Mouse (Mus musculus): ENCODE data around the gene Hist1h2ai. TPM values are rescaled to one million over a fixed set of nuclear protein-coding genes. Genes with fewer than 3 reads are reported as not detected.
"Not testable (repeated sequence)": the region's sequence is repeated elsewhere in the genome, so short reads cannot be mapped to it uniquely, and the experiment has no call there.

The Hist1h2ai gene
- polyA plus RNA-seq, 1 experiment, result 19.2 TPM

GRCm38 (mm10) chr13:21753524-21754285 is 37.5 kb downstream of the Hist1h2ai start, which contains the start of the genes Hist1h2ak and Hist1h2bn:
Gene Hist1h2ak (minus strand): TSS chr13:21753827.
Gene Hist1h2bn (plus strand): TSS chr13:21754123.
- TF ChIP-seq POLR2A (IDR thresholded peaks at IDR 0.05; ENCODE audit: borderline replicate concordance, control insufficient read depth, low read depth, low read length), result peak; percentile 97
- Histone ChIP-seq H3K4me3 (replicated peaks; ENCODE audit: control insufficient read depth, low read depth, low read length) (peak within 1 kb of the TSS; percentile 69), H3K27ac (ENCODE audit: control insufficient read depth, insufficient read depth, low read depth, low read length, poor library complexity) (peak within 1 kb of the TSS; percentile 99)
- not testable (repeated sequence) for H3K4me1 ChIP-seq (ENCODE audit: control insufficient read depth, insufficient read depth, low read length)
- WGBS, result under 1% methylated on average over 48 of the region's 50 CpGs

GRCm38 (mm10) chr13:21754294-21755001 is 38.2 kb downstream of the Hist1h2ai start:
- WGBS, result under 1% methylated on average over 21 of the region's 26 CpGs
- peak overlapping the region; percentile 93 for H3K27ac ChIP-seq (ENCODE audit: control insufficient read depth, insufficient read depth, low read depth, low read length, poor library complexity)
- not testable (repeated sequence) for H3K4me1 ChIP-seq (ENCODE audit: control insufficient read depth, insufficient read depth, low read length)
- H3K4me3 ChIP-seq (replicated peaks; ENCODE audit: control insufficient read depth, low read depth, low read length), result peak overlapping the region; percentile 59
- peak; percentile 74; the same call in 1 of the 2 replicates for TF ChIP-seq POLR2A (IDR thresholded peaks at IDR 0.05; ENCODE audit: borderline replicate concordance, control insufficient read depth, low read depth, low read length)

- TF ChIP-seq POLR2A (IDR thresholded peaks at IDR 0.05; ENCODE audit: borderline replicate concordance, control insufficient read depth, low read depth, low read length) (no peak), CTCF (IDR thresholded peaks at IDR 0.05; ENCODE audit: control insufficient read depth, insufficient read depth, low read length) (no peak)
- WGBS, result 61% methylated on average over 1 of the region's 1 CpGs
- Histone ChIP-seq H3K4me1 (ENCODE audit: control insufficient read depth, insufficient read depth, low read length) (peaks cover 2% of the 10 kb centered on the region; the same call in 1 of the 2 replicates), H3K27ac (ENCODE audit: control insufficient read depth, insufficient read depth, low read depth, low read length, poor library complexity) (no peak overlapping the region), H3K4me3 (replicated peaks; ENCODE audit: control insufficient read depth, low read depth, low read length) (peak overlapping the region; percentile 20)
Measured at GRCm38 (mm10) chr13:21755707-21756106, 39.5 kb downstream of the Hist1h2ai start.

Other genes starting within 250 kb of the Hist1h2ai start
- gene Nkapl, start 247.9 kb upstream of the Hist1h2ai start, polyA plus RNA-seq (2011; ENCODE audit: insufficient read depth, insufficient read length, low replicate concordance, missing spikeins), result 0.66 TPM in 1 of 2 replicates, not detected in the other
- gene Zkscan4, start 237.5 kb upstream of the Hist1h2ai start, polyA plus RNA-seq (2011; ENCODE audit: insufficient read depth, insufficient read length, low replicate concordance, missing spikeins), result not detected in 2 replicates
- gene Gm10065, start 237.0 kb upstream of the Hist1h2ai start, polyA plus RNA-seq (2011; ENCODE audit: insufficient read depth, insufficient read length, low replicate concordance, missing spikeins), result not detected in 2 replicates
- 1.6 TPM in 1 of 2 replicates, not detected in the other for gene AK157302, start 221.2 kb upstream of the Hist1h2ai start, polyA plus RNA-seq (2011; ENCODE audit: insufficient read depth, insufficient read length, low replicate concordance, missing spikeins)
- 14.1 TPM in 1 of 2 replicates, not detected in the other for gene Gm11273, start 215.0 kb upstream of the Hist1h2ai start, polyA plus RNA-seq (2011; ENCODE audit: insufficient read depth, insufficient read length, low replicate concordance, missing spikeins)
- 2.1 and 6.4 TPM in 2 replicates for gene Zkscan8, start 185.3 kb upstream of the Hist1h2ai start, polyA plus RNA-seq (2011; ENCODE audit: insufficient read depth, insufficient read length, low replicate concordance, missing spikeins)
- not detected in 2 replicates for gene Olfr1366, start 173.6 kb upstream of the Hist1h2ai start, polyA plus RNA-seq (2011; ENCODE audit: insufficient read depth, insufficient read length, low replicate concordance, missing spikeins)
- 0.90 and 1.00 TPM in 2 replicates for gene Olfr1535, start 156.5 kb upstream of the Hist1h2ai start, polyA plus RNA-seq (2011; ENCODE audit: insufficient read depth, insufficient read length, low replicate concordance, missing spikeins)
- gene Olfr1364, start 134.7 kb upstream of the Hist1h2ai start, polyA plus RNA-seq (2011; ENCODE audit: insufficient read depth, insufficient read length, low replicate concordance, missing spikeins), result not detected in 2 replicates
- gene Olfr1362, start 102.4 kb upstream of the Hist1h2ai start, polyA plus RNA-seq (2011; ENCODE audit: insufficient read depth, insufficient read length, low replicate concordance, missing spikeins), result not detected in 2 replicates
- not detected in 2 replicates for gene Olfr11, start 73.9 kb upstream of the Hist1h2ai start, polyA plus RNA-seq (2011; ENCODE audit: insufficient read depth, insufficient read length, low replicate concordance, missing spikeins)
- gene Olfr1361, start 53.0 kb upstream of the Hist1h2ai start, polyA plus RNA-seq (2011; ENCODE audit: insufficient read depth, insufficient read length, low replicate concordance, missing spikeins), result not detected in 2 replicates
- not detected in 2 replicates for gene Olfr1360, start 39.0 kb upstream of the Hist1h2ai start, polyA plus RNA-seq (2011; ENCODE audit: insufficient read depth, insufficient read length, low replicate concordance, missing spikeins)
- not detected in 2 replicates for gene Olfr1359, start 18.3 kb upstream of the Hist1h2ai start, polyA plus RNA-seq (2011; ENCODE audit: insufficient read depth, insufficient read length, low replicate concordance, missing spikeins)
- 28.9 and 65.7 TPM in 2 replicates for gene Hist1h2bl, start 279 bp upstream of the Hist1h2ai start, polyA plus RNA-seq (2011; ENCODE audit: insufficient read depth, insufficient read length, low replicate concordance, missing spikeins)
- gene Hist1h3h, start 1.2 kb downstream of the Hist1h2ai start, polyA plus RNA-seq (2011; ENCODE audit: insufficient read depth, insufficient read length, low replicate concordance, missing spikeins), result 49.7 and 178 TPM in 2 replicates
- 19.6 and 68.6 TPM in 2 replicates for gene Hist1h2bm, start 5.6 kb downstream of the Hist1h2ai start, polyA plus RNA-seq (2011; ENCODE audit: insufficient read depth, insufficient read length, low replicate concordance, missing spikeins)
- gene Hist1h4j, start 18.6 kb downstream of the Hist1h2ai start, polyA plus RNA-seq (2011; ENCODE audit: insufficient read depth, insufficient read length, low replicate concordance, missing spikeins), result 47.4 and 58.6 TPM in 2 replicates
- 358 and 477 TPM in 2 replicates for gene Hist1h4k, start 34.1 kb downstream of the Hist1h2ai start, polyA plus RNA-seq (2011; ENCODE audit: insufficient read depth, insufficient read length, low replicate concordance, missing spikeins)
- gene Hist1h2ak, start 37.4 kb downstream of the Hist1h2ai start, polyA plus RNA-seq (2011; ENCODE audit: insufficient read depth, insufficient read length, low replicate concordance, missing spikeins), result 25.2 and 61.7 TPM in 2 replicates
- gene Hist1h2bn, start 37.7 kb downstream of the Hist1h2ai start, polyA plus RNA-seq (2011; ENCODE audit: insufficient read depth, insufficient read length, low replicate concordance, missing spikeins), result 98.2 and 195 TPM in 2 replicates
- gene Hist1h1b, start 64.2 kb downstream of the Hist1h2ai start, polyA plus RNA-seq (2011; ENCODE audit: insufficient read depth, insufficient read length, low replicate concordance, missing spikeins), result 99.1 and 123 TPM in 2 replicates
- 34.1 TPM in 1 of 2 replicates, not detected in the other for gene Hist1h3i, start 66.9 kb downstream of the Hist1h2ai start, polyA plus RNA-seq (2011; ENCODE audit: insufficient read depth, insufficient read length, low replicate concordance, missing spikeins)
- 14.9 and 15.3 TPM in 2 replicates for gene Hist1h2an, start 70.8 kb downstream of the Hist1h2ai start, polyA plus RNA-seq (2011; ENCODE audit: insufficient read depth, insufficient read length, low replicate concordance, missing spikeins)
- gene Hist1h2bp, start 71.0 kb downstream of the Hist1h2ai start, polyA plus RNA-seq (2011; ENCODE audit: insufficient read depth, insufficient read length, low replicate concordance, missing spikeins), result 31.5 and 33.4 TPM in 2 replicates
- 27.5 and 42.9 TPM in 2 replicates for gene Hist1h2bq, start 93.8 kb downstream of the Hist1h2ai start, polyA plus RNA-seq (2011; ENCODE audit: insufficient read depth, insufficient read length, low replicate concordance, missing spikeins)
- gene Hist1h2ao, start 94.0 kb downstream of the Hist1h2ai start, polyA plus RNA-seq (2011; ENCODE audit: insufficient read depth, insufficient read length, low replicate concordance, missing spikeins), result 5.1 TPM in 1 of 2 replicates, not detected in the other
- gene Hist1h4m, start 95.3 kb downstream of the Hist1h2ai start, polyA plus RNA-seq (2011; ENCODE audit: insufficient read depth, insufficient read length, low replicate concordance, missing spikeins), result 157 and 288 TPM in 2 replicates
- gene Hist1h4n, start 115.8 kb downstream of the Hist1h2ai start, polyA plus RNA-seq (2011; ENCODE audit: insufficient read depth, insufficient read length, low replicate concordance, missing spikeins), result 79.8 and 313 TPM in 2 replicates
- 94.2 and 102 TPM in 2 replicates for gene Hist1h2ap, start 117.1 kb downstream of the Hist1h2ai start, polyA plus RNA-seq (2011; ENCODE audit: insufficient read depth, insufficient read length, low replicate concordance, missing spikeins)
- 36.9 and 43.8 TPM in 2 replicates for gene Hist1h2br, start 117.3 kb downstream of the Hist1h2ai start, polyA plus RNA-seq (2011; ENCODE audit: insufficient read depth, insufficient read length, low replicate concordance, missing spikeins)
- 1.4 and 2.5 TPM in 2 replicates for gene Zfp184, start 228.7 kb downstream of the Hist1h2ai start, polyA plus RNA-seq (2011; ENCODE audit: insufficient read depth, insufficient read length, low replicate concordance, missing spikeins)

Measured in bone marrow, adult 2 months (tissue).